Mouse (Mus musculus) CD8-positive naive resting alpha-beta T cell, adult 2 months (primary cell): ENCODE results near the gene Adgrg2.

Source experiments
- DNase-seq, 2 experiments: peaks; one replicate each; pipeline ENCODE4 v3.0.0; 2022; ENCODE audit warnings: low read depth in 2 of 2, low spot score in 2 of 2

Adgrg2 gene

DNA sequence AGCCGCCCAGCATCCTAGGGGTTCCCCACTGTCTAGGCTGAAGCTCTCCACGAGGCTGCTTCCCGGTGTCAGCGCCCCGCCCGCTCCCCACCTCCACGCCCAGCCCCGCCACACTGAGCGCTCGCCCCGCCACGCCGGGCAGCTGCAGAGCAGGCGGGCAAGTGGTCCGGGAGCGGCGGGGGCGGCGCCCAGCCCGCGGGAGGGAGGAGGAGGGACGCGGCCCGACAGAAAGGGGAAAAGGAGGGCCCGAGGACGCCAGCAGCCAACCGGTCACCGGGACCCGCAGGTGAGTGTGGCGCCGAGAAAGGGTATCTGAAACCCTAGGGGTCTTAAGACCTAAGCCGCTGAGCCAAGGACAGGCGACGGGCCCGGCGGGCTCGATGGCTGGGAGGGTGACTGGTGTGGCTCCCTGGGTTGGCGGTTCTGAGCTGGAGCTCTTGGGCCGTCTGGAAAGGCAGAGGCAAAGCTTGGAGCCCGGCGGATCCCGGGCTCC is at the start of gene Adgrg2:
Gene Adgrg2, plus strand, starts transcription at position 227 of the 493 bp plus-strand sequence.
- DNase-seq = no peak

DNA sequence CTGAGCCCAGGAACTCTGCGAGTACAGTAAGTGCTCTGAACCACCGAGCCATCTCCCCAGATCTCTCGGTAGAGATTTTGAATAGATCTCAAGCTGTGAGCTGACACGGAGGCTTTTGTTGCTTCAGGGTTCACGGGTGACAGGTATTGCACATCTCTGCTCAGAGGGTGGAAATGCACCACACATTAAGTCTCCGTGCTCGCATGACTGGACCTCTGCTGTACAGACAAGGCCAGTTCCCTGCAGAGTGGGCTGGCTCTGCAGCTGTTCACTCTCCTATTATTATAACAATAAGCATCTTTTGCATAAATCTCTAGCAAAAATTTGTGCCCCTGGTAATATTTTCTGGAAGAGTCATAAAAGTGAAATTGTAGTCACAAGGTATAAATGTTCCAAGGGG is 39.5 kb upstream of the Adgrg2 start:
- DNase-seq = no peak

DNA sequence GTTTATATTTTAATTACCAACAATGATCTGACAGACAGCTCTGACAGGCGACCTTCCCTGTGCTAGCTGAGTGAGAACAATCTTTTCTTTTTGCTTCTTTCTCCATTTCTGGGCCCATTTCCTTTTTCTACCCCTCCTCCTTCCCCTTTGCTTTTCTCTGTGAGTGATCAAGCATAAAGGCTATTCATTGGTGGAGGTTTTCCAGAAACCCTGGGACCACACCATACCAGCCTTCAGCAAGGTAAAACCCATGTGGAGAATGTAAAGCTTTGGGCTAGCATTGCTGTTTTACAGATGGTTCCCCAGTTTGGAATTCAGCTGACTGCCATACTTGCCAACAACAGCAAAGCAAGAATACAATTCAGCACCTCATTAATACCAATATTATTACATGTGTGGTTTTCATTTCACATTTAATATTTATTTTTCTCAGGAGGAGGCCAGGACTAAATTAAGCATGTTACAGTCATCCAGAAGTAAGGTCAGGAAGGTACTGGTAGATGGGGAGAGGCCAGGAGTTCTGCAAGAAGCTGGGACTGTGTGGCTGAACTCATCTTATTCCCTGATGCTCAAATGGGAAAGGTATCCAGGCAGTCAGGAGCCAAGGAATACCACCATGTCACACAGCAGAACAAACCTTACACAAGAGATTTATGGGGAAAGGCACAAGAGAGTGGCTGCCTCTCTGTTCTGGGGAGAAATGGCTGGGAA is 38.4 kb upstream of the Adgrg2 start:
- no peak for DNase-seq

DNA sequence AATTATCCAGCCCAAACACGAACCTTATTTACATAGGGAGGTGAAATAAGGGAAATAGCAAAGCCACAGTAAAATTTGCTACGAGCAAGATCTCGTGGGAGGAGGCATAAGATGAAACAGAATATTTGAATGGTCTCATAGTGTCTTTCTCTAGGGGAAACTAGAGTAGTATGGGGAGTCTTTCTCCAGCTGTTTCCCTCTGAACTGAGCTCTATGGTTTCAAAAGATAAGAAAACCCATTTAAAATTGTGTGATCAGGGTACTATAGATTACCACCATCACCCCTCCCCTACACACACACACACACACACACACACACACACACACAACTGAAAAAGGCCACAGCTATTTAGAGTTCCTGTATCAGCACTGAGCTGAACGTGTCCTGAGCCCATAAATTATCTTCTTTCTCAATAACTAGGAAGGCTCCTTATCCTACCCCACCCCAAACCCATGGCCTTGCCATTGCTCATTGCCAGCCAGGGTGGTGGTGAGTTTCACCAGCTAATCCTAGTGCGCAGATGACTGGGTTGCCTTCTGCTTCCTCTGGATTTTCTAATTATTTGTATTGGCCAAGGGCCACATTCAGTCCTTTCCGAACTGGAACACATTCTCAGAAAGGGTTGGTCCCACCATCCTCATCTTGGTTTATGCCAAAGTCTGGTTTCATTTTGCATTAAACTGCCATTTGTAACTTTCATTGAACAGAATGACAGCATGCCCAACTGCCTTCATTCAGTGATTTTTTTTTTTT is 5.6 kb upstream of the Adgrg2 start:
- no peak for DNase-seq

DNA sequence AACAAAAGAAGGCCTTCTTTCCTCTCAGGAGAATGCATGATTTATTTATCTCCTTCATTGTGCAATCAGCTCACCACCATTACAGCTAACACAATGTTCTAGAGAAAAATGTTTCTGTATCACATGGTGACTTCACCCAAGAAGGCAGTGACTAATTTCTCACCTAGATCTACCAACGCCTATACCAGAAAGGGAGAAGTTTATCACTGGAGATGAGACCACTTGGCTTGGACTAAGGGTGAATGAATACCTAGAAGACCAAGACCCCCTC is 5.1 kb upstream of the Adgrg2 start:
- no peak for DNase-seq

DNA sequence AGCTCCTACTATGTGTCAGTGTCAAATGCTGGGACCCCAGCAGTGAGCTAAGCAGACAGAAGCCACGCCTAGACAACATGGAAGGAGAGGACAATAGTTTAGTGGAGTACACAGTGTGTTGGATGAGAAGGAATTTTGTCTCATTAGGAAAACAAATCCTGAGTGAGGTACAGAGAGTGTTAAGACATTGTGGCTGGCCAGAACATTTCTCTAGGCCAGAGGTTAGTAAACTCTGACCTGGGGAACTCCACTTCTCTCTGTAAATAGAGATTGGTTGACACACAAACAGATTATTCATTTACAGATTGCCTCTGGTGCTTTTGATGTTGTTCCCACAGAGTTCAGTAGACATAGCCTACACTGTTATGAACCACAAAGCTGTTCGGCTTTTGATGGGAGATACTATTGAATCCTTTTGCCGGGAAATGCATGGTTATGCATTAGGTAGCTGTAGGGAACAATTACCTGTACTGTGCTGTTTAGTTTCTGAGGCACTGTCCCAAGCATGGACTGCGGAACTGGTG is 22.5 kb downstream of the Adgrg2 start:
- DNase-seq = no peak

DNA sequence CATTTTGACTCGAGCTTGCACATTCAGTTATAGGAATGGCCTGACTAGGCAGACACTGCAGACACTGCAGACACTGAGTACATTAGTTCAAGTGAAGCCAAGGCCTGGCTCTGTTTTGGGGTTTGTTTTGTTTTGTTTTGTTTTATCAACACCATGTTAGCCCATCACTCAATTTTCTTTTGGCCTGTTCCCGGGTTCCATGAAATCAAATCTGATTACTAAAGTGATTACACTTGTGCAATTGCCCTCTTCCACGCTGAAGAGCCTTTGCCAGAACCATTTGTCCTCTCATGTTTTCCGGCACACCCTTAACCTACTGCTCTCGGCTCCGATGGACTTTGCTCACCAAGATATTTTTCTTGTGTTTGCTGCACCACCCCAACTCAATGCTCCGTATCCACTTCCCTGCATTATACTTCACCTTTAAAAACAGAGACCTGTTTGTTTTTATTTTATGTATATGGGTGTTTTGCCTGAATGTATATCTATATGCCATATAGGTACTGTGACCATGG is 23.4 kb downstream of the Adgrg2 start:
- no peak for DNase-seq

DNA sequence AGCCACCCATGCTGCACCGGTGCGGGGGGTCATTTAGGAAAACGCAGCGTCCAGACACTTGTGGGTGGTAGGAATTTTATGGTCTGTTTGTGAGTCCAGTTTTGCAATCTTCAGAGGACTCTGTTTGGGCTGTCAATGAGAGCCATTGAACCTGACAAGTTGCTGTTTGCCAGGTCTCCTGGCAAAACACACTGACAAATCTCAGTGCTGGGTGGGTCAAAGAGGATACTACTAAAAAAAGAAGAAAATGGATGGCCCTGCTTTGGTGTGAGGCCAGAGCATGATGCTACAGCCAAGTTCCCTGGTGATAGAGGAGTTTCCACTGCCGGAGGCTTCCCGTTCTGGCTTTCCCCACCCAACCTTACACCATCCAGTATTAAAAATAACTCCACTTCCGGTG is 27.9 kb downstream of the Adgrg2 start:
- no peak for DNase-seq

DNA sequence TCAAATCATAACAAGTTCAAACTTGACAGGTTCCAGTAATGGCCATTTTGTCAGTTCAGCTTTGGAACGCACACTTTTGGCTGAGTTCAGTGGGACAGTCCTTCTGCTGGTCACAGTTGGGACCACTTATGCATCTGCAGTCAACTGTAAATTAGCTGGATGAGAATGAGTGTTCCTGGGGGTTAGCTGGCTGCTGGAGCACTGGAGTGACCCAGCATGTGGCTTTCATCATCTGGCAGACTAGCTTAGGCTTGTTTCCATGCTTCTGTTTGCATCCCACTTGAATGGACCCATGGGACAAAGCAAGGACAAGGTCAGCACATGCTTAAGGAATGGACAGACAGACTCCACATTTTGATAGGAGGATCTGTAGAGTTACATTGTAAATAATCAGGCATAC is 33.2 kb downstream of the Adgrg2 start:
- DNase-seq = no peak

DNA sequence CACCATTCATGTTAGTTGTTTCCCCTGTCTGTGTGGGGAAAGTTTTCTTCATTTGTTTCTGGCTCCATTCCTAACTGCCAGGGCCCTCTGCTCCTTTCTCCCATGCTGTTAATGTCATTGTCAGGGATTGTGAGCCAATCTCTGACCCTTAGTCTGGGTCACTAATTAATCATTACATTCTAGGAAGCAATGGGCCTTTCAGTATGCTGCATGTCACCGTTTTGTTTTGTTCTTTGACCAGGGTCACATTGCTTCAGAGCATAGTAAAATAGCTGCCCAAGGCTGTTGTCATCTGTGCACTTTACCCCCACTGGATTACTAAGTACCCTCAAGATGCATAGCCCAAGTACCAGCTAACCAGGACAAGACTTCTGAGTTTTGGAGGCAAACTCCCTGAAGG is 36.0 kb downstream of the Adgrg2 start:
- no peak for DNase-seq

DNA sequence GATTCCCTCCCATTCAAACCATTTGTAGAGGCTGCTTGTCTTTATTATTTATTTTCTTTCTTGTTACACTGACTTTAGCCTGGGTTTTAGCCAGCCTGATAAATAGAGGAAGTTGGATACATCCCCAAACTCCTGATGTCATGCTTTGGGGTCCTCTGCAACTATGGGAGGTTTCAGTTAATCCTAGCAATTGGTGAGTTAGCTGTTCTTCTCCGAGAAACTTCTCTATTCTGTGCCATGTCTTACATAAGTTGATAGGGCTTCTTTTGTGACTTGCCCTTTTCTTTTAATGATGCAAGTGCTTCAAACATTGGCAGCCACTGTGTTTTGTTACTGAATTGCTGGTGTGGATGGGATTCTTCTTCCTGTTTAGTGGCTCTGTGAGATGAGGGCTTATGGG is 36.4 kb downstream of the Adgrg2 start:
- no peak for DNase-seq

DNA sequence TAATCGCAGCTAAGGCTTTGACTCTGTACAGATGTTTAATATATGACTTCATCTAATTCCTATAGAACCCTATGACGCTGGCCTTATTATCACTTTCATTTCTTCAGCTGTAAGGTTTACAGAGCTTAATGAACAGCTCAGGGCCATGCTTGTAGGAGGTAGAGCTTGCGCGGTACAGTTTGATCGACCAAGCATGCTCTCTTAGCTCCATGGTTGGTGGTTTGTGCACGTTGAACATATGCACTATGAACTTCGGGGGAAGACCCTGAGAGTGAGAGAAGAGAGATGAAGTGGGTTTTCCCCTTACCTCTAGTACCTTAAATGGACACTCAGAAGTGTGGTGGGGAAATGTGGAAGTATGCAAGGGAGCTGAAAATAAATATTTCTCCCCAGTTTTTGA is 41.7 kb downstream of the Adgrg2 start:
- no peak for DNase-seq

DNA sequence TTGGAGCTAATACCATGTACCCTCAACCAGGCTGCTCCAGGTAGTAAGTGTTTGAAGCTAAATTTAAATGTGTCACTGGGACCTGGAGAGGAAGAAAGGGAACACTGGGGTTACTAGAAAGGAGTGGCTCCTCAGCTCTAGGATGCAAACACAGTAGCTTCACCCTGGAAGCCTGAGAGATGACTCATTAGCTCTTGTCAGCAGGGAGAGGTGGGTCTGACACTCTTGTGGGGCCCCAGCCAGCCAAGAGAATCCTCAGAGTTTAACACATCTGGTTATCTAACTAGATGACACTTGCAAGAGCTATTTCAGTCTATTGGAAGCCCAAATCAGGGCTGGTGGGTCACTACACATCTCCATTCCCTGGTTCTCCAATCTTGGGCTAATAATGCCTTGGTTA is 50.8 kb downstream of the Adgrg2 start:
- DNase-seq = no peak

DNA sequence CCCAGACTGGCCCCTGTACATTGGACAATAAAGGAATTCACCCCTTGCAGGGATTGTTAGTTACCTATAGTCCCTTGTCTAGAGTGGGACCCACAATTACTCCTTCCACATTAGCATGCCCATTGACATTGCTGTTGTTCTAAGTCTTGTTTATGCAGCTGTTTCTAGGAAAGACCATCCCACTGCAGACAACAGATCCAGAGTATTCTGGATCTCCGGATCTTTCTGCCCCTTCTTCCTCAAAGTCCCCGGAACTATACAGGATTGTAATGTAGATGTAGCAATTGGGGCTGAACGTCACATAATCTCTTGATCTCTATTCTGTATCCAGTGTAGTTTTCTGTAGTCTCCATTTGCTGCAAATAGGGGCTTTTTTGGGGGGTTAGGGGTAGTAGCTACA is 57.9 kb downstream of the Adgrg2 start:
- no peak for DNase-seq

DNA sequence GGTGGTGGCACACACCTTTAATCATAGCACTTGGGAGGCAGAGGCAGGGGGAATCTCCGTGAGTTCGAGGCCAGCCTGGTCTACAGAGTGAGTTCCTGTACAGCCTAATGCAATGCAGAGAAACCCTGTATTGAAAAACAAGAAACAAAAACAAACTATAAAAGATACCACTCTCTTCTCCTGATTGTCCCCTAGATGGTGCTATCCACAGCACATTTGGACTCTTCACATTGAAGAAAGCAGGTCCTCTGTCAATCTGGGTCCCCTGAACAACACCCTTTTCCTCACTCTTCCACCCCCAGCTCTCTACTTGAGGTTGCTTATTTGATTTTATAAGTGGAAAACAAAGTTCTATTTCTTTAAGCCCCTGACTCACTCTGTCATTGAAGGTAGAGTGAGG is 58.9 kb downstream of the Adgrg2 start:
- DNase-seq = no peak

DNA sequence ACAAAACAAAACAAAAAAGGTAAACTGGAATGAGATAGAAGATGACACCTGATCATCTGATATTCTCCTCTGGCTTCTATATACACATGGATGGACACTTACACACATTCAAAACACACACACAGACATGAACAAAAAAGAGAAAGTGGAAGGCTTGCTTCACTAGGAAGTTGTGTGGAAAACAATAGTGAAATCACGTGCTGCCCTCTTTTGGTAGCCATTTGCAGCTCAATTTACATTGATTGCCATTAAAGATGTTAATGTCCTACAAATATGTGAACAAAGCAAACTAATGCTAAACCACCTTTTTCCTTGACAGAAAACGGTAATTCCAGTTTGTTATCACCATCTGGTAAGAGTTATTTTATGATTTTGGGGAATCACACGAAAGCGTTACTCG is 65.2 kb downstream of the Adgrg2 start:
- DNase-seq = no peak

DNA sequence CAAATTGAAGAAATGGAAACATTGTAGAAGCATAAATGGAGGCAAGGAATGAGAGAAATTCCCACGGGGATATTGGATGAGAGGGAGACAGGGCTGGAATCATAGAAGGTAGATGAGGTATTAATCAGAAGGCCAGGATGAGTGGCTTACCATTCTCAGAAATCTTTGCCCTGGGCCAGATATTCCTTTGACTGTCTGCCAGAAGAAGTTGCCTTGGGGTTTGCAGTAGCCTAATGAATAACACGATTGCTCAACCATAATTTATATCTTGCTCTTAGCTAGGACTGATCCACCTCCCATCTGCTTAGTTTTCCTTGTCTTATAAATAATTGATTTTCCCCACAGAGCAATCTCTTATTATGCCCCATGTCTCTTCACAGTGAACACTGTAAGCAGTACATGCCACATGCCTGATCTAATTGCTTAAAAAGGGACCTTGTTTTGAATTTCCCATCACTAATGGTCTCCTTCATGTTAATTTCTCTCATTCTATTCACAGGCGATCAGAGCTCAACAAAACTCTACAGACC is 80.8 kb downstream of the Adgrg2 start:
- DNase-seq = no peak

DNA sequence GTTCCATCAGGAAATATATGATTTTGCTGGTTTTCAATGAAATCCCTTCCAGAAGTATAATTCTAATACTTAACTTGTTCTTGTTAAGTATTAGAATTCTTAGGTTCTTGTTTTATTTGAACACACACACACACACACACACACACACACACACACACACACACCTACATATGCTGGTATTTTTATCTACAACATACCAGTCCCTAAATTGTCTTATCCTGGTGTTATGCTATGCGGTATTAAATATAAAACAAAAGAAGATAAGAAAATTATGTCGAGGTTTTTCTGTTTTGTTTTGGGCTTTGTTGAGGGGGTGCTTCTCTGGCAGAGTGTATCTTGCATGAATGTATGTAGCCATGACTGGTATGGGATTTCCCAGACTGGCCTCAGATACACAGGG is 99.3 kb downstream of the Adgrg2 start:
- DNase-seq = no peak

DNA sequence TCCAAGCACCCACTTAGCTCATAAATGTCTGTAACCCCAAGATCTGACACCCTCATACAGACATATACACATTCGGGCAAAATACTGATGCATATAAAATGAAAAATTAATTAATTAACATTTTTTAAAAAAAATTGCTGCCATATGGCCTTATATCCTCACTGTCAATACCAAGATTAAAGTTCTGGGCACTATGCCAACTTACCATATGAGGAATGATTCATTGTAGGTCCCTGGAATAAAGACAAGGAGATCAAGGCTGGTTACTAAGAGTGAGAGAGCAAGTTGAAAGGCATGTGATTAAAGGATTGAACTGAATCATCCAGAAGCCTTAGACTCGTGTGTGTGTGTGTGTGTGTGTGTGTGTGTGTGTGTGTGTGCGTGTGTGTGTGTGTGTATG is 103.8 kb downstream of the Adgrg2 start:
- no peak for DNase-seq

DNA sequence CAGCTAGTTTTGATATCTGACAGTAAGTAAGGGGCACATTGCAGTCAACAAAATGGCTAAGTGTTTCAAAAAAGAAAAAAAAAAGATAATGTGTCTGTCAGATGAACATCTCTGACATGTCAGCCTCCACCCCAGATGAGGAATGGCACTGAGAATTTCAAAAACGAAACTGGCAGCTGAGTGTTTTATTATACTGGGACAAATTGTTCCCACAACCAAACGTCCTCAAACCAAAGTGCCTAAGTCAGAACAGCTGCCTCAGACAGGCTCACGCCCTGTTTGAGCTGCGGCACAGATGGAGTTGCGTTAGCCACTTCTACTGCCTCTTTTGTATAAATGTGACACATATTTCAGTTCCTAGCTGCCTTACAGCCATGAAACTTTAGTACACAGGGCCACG is 104.4 kb downstream of the Adgrg2 start:
- no peak for DNase-seq

DNA sequence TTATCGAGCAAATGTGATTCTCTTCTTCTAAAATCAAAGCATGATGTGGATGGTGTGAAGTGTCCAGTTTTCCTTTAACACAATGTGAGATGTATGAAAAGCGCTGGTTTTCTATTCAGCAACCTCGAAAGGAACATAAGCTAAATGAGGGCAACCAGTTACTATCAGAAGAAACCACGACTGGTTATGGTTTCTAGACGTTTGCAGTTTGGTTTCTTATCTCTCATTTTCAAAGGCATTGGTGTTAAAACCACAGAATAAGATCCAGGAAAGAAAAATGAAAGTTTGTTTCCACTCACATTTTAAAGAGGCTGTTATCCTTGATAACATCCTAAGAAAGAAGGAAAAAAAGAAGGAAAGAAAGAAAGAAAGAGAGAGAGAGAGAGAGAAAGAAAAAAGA is 106.0 kb downstream of the Adgrg2 start:
- no peak for DNase-seq

DNA sequence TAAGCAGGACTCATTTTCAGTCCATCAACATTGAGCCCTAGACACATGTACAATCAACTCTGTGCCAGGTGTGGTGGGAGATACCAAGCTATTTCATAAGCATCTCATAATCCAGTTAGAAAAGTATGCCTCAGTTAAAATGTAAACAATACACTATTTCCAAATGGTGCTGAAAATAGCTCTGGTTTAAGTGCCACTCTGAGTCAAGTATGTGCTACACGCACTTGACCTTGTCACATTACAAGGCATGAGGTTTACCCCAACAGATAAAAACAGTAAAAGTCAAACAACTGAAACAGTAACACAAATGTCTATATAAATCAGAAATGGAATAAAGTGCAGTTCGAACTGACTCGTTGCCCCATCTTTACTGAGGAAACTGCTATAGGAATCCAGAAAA is 110.6 kb downstream of the Adgrg2 start:
- DNase-seq = no peak
